Mouse (Mus musculus) ZHBTc4 (cell line): ENCODE results near the gene Txnrd1.

ENCODE experiments used
- DNase-seq: peaks from one replicate; pipeline ENCODE4 v3.0.0-alpha.2; 2011; ENCODE audit warnings: low read depth, low spot score

Txnrd1 gene

DNA sequence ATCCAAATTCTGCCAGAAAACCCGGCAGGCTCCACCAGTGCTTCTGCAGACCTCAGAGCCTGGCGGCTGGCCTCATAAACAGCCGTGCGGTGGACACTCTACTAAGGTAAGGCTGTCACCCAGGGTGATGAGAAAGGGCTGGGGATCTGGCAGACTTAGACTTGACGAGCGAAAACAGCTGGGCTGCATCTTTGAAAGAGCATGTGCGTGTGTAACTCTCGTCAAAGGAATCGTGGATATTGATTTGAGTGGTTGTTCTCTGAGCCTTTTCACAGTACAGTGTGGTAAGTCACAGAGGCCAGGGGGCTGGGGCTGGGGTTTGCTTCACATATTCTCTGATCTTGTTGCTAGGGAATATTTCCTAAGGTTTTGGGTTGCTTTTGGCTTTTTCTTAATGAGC lies at the start of gene Txnrd1:
TSS of gene Txnrd1 (plus strand) at position 26 of the 400 bp plus-strand sequence.
- no peak for DNase-seq

DNA sequence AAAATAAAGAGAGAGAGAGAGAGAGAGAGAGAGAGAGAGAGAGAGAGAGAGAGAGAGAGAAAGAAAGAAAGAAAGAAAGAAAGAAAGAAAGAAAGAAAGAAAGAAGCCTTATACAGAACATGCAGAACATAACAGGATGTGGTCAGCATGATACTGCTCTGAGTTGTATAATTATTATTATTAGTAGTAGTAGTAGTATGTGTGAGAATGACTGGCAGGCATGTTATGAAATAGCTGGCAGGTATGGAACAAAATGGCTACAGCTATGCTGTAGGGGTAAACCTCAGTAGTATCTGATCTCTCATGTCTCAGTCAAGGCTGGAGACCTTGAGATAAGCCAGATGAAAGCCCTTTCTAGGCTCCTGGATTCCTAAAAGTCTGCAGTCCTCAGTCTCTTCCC lies 44.6 kb upstream of the Txnrd1 start:
- DNase-seq = no peak

DNA sequence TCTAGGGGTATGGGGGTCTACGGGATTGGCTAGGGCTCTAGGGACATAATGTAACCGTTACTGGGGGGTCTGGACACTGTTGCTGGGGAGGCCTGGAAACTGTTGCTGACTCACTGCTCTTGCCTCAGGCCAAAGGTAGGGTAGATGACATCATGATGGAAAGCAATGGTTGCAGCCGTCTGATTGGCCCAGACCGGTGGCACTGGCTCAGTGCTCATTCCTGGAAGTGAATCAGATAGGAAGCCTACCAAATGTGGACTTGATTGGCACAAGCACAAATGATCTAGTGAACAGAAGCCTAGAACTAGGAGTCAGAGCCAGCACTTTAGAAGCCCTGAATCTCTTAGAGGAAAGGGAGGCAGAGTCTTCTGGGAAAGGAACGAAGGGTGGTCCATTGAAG lies 43.2 kb upstream of the Txnrd1 start:
- no peak for DNase-seq

DNA sequence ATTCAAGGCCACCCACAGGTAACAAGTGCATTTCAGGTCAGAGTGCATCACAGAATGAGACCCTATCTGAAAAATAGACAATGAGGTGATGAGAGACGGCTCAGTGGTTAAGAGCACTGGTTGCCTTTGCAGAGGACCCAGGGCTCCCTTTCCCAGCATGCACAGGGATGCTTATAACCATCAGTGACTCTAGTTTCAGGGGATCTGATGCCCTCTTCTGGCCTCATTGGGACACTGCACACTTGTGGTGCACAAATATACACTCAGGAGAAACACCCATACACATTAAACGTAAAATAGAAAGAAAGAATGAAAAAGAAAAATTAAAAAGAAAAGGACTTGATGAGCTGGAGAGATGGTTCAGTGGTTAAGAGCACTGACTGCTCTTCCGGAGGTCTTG lies 42.0 kb upstream of the Txnrd1 start:
- DNase-seq = peak; percentile 85

DNA sequence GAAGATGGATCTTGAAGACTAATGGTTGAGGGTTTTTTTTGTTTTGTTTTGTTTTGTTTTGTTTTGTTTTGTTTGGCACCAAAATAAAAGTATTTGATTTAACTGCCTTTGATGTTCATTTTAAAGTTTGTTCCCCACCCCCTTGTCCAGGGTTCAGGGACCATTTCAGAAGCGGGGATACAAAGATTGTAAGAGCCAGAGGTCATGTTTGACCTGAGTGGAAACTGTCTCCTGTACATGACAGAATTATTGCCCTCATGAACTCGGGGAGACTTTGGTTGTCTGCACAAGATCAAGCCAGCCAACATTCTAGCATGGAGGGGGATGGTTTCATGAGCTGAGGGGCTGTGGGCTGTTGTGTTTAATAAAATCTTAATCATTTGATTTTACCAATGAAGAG lies 41.4 kb upstream of the Txnrd1 start:
- no peak for DNase-seq

DNA sequence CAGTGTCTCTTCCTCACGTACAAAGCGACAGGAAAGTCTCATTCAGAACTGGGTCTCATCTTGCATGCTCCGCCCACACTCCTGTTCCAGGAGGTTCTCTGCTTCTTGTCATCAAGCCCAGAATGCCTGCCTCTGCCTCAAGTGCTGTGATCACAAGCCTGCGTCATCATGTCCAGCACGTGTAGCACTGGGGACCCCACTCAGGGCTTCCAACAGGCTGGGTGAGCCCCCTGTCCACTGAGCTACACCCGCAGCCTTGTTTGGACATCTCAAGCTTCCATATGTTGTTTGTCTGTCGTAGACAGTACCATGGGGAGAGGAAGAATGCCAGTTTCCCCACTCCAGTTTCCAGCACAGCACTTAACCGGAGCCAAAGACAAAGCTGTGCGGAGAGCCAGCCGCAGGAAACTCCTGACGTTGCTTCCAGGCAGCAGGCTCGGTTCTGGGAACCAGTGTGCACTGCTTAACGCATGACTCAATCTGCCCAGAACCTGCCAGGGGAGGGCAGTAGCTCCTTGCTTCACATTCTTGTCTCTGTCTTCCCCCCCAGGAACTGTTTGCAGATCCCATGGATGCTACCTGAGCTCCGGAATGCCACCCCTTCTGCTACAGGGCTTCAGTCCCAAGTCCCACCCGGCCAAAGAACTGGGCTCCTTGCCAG lies 38.5 kb upstream of the Txnrd1 start:
- DNase-seq = peak; percentile 74

DNA sequence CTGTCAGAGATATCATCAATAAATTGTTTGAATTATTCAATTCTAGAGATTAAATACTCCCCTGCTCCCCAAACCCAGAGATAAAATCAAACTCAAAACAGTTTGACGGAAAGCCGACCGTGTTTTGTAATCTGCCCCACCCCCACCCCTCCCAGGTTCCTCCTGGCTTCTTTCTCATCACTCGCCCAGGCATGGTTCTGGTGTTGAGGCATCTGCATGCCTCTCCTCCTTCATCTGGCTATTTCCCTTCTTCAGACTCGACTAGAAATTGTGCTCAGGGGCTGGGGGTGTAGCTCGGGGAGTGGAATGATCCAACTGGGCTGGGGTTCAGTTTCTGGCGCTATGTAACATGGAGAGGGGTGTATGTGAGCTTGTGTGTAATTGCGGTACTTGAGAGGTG lies 38.0 kb upstream of the Txnrd1 start:
- DNase-seq = no peak

DNA sequence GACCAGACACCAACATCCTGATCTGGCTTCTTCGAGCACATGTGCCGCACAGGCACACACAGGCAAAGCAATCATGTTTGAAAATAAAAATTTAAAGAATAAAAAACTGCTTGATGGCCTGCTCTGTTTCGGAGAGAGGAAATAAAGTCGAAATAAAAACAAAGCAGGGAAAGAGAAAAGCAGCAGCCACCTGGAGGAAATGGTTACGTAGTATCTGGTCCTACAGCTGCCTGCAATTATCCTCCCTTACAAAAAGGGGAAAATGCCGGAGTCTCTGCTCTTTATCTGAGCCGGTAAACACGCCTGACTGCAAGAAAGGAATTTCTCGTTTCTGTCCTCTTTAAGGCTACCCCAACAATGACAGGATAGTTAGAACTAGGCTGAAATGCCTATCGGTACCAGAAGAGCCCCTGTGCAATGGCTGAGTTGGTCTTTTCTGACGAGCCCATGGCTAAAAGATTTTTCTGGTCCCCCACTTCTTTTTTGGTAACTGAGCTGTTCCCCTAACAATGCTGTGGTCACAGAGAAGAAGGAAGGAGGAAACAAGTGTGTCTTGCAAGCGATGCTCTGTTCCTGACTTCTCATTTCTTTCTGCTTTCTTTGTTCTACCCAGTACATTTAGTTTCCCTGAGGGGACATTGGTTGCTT lies 37.2 kb upstream of the Txnrd1 start:
- DNase-seq = no peak

DNA sequence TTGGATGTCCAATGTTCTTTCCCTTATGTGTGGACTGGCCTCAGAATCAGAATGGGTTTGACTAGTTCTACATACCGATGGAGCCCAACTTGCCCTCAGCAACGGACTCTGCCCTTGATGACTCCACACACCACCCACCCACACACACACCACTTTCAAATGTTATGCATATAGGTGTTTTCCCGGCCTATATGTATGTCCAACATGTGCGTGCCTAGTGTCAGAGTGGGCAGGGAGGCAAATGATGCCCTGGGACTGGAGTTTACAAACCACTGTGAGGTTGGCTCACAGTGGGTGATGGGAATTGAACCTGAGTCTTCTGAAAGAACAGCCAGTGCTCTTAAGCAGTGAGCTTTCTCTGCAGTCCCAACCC lies 36.6 kb upstream of the Txnrd1 start:
- no peak for DNase-seq

DNA sequence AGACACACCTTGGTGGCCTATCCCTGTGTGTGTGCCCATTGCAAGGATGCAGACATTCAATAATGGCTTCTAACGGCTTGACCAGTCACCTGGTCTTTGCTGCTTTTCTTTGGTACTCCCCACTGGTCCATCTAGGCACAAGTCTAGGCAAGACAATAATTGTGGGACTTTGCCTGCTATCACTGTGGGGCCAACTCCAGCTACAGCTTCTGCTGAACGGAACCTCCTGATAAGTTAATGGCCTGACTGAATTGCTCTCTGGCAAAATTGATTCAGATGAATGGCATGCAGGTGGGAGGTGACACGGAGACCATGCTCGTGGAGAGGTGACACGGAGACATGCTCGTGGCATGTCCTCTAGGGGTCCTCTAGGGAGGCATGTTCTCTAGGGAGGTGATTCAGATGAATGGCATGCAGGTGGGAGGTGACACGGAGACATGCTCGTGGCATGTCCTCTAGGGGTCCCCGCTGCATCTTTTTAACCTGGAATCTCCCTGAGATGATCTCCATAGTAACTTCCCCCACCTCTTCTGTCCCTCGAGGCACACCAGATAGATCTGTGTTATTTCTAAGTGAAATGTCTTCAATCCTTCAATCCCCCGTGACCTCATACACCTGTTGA lies 35.3 kb upstream of the Txnrd1 start:
- DNase-seq = peak; percentile 81

DNA sequence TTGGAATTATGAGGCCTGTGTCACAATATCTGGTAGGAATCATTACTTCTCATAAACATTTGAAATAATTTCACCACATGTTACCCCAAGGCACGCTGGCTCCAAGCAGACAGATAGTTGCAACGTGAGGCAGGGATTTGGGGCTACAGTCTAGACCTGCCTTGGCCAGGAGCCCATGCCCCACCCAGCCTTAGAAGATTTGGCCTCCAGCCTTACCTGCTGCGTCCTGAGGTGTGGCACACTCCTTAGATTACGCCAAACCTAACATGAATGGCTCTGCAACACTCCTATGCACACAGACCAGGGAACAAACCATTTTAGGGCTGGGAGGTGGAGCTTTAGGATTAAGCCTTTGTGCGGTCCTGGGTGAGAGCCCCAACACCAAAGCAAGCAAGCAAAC lies 33.7 kb upstream of the Txnrd1 start:
- DNase-seq = no peak

DNA sequence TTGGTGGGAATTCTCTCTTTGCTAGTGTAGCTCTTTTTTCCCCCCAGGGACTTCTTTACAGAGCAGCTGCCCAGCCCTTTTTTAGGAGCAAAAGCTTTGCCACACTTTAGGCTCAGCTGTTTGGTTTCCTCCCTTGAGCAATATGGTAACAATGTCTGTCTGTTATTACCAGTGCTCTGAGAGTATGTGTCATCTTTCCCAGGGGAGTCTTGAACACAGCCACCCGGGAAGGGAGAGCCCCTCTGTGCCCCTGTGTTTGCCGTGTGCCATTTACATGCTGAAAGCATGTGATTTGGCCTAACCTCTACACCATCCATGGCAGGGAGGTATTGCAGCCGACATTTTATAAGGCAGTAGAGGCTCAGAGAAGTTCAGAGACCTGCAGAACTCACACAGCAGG lies 29.4 kb upstream of the Txnrd1 start:
- no peak for DNase-seq

DNA sequence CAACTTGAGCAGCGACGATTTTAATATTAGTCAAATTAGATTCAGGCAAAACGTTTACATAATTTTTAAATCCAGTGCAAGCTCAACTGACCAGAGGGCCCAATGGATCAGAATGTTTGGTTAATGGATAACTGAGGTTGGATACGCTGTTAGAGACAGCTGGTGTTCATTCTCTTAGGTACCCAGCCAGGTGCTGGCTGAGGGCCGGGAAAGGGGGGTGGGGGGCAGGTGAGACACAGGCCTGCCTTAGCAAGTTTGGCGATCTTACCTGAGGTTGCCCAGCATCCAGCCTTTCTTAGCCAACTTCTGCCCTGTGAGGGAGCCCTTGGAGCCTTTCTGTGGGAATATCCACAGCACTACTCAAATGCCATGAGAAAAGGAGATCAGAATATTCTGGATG lies 28.6 kb upstream of the Txnrd1 start:
- no peak for DNase-seq

DNA sequence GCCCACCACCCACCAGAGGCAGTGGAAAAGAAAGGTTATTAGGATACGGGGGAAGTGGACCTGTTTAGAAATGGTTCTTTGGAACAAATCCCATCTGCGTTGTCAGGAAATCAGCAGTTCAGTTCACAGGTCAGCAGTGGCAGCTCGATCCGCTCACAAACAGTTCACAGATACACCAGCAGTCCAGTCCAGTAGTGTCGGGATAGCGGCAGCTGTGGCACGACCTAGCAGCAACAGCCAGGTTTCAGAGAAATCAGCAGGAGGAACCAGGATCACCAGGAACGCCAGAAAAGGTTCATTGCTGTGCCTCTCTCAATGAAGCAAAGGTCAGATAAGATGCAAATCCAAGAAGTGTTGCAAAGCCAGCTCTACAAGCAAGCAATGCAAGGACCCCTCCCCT lies 27.3 kb upstream of the Txnrd1 start:
- DNase-seq = no peak

DNA sequence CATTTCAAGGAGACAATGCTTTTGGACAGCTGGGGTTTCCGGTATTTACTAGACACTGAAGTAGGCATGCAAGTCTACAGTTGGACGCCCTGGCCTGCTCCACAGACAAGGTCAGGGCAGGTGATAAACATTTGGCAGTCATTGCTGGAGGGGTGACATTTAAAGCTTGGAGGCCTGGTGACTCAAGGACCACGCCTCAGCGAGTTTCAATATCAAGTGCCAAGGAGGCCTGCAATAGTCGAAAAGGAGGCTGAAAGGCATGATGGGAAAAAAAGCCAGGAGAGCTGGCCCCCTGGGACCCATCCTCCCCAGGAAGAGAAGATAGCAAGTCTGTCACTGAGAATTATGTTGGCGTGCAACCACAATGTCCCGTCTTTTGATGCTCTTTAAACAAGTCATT lies 26.5 kb upstream of the Txnrd1 start:
- no peak for DNase-seq

DNA sequence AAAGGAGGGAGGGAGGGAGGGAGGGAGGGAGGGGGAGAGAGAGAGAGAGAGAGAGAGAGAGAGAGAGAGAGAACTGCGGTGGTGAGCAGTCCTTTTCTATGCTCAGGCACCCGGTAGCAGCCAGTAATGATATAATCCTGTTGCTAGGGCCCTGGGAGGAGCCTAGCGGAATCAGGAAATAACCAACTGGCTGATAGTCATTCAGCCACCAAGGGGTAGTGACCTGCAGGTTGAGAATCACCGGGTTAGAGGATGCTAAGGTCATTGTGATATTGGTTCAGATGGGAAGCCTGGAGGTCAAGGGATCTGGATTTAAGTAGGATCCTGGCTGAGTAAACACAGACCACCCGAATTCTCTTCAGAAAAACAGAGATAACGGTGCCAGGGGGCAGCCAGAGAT lies 25.6 kb upstream of the Txnrd1 start:
- peak; percentile 35 for DNase-seq

DNA sequence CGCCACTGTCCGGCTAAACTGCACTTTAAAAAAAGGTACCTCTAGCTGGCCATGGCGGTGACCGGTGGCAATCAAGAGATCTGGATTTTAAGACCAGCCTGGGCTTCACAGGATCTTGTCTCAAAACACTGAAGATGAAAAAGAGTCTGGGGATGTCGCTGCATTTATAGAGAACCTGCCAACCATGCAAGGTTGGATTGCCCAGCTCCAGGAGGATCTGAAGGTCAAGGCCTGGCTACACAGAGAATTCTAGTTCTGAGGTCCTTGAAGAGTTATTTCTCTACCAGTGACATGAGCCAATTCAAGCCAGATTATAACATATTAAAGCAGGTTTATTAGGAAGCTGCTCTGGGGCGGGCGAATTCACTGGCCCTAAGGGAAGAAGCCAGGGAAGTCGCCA lies 24.9 kb upstream of the Txnrd1 start:
- no peak for DNase-seq

DNA sequence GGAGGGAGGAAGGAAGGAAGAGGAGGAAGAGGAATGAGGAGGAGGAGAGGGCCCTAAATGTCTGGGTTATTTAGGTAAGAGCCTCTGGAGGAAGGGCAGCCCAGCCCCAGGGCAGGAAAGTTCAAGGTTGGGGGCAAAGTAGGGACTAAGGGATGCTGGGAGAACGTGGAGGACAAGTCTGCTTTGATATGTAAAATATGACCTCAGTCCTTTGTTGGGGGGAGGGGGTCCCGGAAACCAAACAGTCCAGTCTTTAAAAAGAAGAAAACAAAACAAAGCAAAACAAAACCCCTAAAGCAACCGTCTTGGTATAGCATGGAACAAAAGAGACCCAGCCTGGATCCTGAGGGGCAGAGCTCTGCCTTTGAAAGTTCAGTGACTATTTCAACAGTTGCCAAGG lies 24.4 kb upstream of the Txnrd1 start:
- DNase-seq = peak; percentile 94

DNA sequence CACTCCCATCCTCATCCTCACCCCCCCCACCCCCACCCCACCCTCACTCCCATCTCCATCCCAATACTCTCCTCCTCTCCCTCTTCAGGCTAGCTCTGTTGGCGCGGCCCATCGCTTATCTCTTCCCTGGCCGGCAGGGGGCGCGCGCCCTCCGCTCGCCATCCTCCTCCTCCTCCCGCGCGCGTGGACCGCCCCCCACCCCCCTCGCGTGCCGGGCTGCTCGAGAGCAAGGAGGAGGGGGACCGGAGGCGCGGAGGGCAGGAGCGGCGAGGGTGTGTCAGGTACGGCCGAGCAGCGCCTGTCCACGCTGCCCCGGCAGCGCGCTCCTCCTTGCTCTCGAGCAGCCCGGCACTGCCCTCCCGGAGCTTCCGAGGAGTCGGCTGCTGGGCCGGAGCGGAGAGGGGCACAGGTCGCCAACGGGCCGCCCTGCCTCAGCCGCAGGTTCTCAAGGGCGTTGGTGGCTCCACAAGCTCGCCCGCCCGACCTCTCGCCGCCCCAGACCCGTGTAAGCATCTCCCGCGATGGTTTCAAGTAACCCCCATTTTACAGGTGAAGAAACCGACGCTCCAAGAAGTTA lies 21.8 kb upstream of the Txnrd1 start:
- peak; percentile 94 for DNase-seq

DNA sequence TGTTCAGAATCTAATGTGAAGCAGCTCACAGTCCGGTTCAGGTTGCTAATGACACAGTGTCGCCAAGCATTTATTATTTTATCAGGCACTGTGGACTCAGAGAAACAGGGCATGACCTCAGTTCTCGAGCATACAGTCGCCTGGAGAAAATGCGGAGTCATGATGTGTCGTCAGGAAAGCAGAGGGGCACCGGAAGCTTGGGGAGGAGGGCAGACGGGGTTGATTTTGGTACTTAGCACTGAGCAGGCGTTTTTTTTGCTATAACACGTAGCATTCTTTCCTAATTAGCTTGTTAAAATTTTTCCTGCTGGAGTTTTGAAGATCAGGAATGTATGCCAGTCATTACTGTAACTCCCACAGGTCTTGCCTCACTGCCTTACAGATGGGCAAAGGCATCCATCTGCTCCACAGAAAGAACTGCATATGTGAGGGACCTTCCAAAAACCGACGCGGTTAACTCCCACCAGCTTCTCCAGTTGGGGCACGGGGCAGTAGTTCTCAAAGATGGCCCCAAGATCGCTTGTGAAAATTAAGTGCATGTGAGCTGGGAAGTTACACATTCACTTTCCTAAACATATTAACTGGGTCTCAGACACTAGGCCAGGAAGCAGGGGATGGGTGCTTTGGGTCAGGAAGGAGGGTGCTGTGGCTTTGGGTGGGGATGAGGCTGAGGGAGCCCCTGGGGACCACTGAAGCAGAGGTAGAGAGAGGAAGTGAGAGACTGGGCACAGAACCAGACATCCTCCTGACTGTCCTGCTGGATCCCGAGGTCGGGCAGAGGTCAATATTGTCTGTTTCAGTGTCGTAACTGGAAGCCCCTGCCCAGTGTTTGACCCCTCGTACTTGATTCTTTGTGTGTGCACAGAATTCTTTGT lies 19.4 kb upstream of the Txnrd1 start:
- DNase-seq = peak; percentile 66

DNA sequence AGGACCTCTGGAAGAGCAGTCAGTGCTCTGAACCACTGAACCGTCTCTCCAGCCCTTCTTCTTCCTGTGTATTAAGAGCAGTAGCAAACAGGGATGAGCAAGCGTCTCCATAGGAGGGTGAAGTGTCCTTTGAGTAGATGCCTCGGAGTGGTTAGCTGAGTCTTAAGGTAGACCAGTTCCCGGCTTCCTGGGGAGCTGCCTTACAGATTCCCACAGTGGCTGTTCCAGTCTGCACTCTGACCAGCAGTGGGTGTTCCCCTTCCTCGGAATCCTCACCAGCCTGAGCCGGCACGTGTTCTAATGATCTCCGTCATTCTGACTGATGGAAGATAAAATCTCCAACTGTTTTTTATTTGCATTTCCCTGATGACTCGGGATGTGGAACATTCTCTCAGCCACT lies 17.3 kb upstream of the Txnrd1 start:
- no peak for DNase-seq

DNA sequence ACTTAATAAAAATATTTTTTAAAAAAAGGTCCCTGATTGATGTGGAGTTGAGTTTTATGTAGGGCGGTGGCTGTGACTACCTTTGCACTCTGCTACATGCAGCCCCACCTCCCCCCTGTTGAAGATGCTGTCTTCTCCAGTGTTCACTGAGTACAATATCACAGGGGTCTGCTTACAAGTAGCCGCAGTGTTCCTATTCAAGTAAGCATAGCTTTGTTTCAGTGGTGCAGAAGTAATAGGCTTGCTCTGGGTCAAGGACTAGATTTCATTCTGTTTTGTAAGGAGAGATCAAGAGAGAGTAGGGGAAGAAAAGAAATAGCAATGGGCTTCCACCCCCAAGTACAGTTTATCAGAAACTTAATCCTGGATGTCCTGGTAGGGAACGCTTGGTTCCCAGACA lies 16.2 kb upstream of the Txnrd1 start:
- no peak for DNase-seq
